Mouse (Mus musculus): ENCODE measurements around the gene Krt80.
"Not testable (repeated sequence)": the region's sequence is repeated elsewhere in the genome, so short reads cannot be mapped to it uniquely, and the experiment has no call there.

Gene Krt80

DNA sequence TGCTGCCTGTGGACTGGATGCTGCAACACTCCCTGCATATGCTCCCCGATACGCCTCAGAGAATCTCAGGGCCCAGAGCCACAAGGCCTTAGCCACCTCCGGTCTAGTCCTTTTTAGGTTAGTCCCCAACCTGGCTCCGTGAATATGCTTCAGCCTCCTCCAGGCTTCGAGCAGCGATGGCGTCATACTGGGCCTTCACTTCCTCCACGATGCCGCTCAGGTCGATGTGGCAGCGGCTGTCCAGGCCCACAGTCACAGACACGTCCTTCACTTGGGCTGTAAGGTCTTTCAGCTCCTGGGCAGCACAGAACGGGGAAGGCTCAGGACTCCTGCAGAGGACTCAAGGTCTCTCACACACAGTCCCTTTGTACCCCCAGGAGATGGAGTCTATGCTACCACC, 17.9 kb downstream of the Krt80 start:
- DNase-seq (ENCODE audit: low read depth, low spot score): no peak

DNA sequence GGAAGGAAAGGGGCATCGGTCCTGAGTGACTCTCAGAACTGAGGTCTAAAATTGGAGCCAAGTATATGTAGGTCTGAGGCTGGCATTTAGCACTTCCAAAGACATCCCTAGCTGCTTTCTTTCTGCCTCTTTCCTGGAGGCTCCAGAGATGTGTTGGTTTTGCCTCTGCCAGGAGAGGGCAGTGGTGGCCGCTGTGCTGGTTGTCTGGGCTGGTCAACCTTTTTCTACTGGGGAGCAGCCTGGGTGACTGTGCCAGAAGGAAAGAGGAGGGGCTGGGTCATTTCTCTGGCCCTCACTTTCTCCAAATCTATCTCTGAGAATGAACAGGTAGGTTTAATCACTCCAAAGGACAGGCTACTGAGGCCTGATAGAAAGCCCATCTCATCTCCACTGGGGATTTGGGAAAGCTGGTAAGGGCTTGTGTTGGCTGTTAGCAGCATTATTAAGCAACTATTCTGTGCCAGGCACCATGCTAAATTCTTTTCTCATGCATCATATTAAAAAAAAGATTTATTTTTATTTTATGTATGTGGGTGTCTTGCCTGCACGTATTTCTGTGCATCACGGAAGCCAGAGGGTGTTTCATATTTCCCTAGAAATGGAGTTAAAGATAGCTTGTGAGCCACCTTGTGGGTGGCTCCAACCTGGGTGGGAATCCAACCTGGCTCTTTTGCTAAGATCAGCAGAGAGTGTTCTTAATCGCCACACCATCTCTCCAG, 28.0 kb downstream of the Krt80 start:
- DNase-seq (ENCODE audit: low read depth, low spot score): no peak

GRCm38 (mm10) chr15:101339537-101339936, 30.4 kb downstream of the Krt80 start:
- peak; percentile 85 for DNase-seq (ENCODE audit: low read depth, low spot score)

DNA sequence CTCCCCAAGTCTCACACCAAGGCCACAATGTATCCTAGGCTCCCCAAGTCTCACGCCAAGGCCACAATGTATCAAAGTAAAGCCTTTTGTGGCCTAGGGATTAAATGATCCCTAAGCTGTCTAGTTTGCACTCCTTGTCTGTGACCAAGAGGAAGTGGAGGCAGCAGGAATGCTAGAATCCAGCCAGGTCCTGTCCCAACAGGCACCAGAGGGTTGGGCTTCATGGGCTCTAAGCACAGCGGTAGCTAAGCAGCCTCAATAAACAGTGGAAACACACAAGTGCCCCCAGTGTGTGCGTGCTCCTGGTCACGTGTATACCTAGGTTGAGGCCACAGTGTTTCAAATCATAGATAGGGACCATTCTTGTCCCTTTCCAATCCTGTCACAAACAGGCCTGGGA, 31.6 kb downstream of the Krt80 start:
- DNase-seq (ENCODE audit: low read depth, low spot score): no peak

DNA sequence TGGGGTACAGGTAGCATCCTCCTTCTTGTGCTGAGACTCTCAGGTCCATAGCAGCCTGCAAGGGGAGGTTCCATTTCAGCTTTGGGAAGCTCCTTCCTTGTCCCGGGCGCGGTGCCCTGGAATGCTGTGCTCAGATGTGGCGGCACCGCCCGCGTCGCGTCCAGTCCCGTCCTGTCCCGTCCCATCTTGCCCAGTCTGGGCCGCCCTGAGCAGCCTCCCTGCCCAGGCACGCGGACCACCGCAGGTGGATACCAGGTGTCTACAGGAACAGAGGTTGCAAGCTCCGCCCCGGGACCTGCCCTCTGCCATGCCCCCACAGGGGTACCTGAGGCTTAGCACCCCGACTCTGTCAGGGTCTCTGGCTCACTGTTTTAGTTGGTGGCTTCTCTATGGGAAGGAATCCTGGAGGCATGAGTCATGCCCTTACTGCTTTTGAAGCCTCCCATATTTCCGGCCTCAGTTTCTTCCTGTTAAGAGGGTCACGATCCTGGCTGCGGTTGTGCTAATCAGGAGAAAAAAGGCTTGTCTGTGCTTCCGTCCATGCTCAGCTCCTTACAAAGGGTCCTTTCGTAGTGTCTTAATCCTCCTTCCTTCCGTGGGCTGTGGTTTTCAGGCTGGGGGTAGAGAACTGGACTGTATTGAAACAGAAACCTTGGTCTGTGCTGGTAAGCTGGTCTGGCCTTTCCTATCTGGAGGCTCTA, 33.3 kb downstream of the Krt80 start:
- DNase-seq (ENCODE audit: low read depth, low spot score): no peak

- no peak for DNase-seq (ENCODE audit: low read depth, low spot score)
Observed at GRCm38 (mm10) chr15:101333648-101334047, 36.3 kb downstream of the Krt80 start.

GRCm38 (mm10) chr15:101333165-101333564, 36.8 kb downstream of the Krt80 start:
- no peak for DNase-seq (ENCODE audit: low read depth, low spot score)

GRCm38 (mm10) chr15:101332370-101332769, 37.6 kb downstream of the Krt80 start:
- DNase-seq (ENCODE audit: low read depth, low spot score): no peak

GRCm38 (mm10) chr15:101331090-101331489, 38.9 kb downstream of the Krt80 start:
- no peak for DNase-seq (ENCODE audit: low read depth, low spot score)

DNA sequence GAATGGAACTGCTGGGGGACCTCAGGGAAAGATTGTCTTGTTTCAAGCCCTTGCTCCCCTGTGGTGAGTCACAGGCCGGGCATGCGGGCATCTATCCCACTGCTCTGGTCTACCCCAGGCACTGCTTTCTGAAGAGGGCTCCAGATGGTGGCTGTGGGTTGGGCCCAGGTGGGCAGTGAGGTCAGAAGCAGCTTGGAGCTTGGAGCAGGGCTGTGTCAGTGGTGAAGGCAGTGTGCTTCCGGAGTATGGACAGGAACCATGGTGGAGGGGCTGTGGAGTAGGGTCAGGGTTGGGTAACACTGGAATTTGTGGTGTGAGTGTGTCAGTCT, 40.4 kb downstream of the Krt80 start:
- no peak for DNase-seq (ENCODE audit: low read depth, low spot score)

DNA sequence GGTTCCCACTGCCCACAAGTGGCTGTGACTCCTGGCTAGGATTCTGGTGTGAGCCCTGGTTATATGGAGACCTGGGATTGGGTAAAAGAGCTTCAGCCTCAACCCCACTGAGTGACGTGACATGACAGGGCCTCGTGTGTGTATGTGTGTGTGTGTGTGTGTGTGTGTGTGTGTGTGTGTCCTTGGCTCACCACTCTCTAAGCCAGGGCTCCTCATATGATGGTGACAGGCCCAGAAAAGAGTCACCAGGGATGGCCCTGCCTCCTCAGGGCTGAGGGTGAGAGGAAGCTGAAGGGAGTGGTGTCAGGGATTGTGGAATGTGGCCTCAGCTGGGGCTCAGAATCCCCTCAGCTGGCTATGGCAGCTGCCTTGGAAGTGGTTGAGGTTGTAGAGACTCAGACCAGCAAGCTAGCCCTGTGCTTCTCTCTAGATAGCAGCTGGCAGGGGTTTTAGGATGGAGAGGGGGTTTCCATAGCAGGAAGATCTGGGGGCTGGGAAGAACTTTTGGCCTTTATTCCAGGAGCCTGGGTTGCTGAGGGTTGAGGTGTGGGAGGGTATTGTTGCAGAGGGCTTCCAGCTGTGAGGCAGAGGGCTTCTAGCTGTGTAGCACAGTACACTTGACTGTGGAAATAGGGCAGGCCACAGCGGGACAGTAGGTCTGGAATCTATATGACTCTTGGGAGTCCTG, 40.9 kb downstream of the Krt80 start:
- peak; percentile 70 for DNase-seq (ENCODE audit: low read depth, low spot score)

DNA sequence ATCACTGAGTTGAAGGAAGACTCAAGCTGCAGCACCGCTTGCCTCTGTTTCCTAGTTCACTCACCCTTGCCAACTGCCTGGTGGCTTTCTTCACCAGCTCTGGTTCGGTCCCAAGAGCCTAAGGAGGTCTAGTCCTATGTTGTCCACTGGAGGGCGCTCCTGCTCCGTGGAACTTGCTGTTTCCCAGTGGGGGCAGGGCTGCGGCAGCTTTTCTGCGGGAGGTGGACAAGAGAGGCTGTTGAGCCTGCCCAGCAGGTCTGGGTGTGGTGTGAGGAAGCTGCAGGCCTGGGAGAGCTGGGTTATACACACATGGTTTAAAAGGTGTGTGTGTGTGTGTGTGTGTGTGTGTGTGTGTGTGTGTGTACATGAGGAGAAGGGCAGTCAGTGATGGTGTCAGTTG, 42.7 kb downstream of the Krt80 start:
- DNase-seq (ENCODE audit: low read depth, low spot score): peak; percentile 88

- peak; percentile 97 for DNase-seq (ENCODE audit: low read depth, low spot score)
Observed at GRCm38 (mm10) chr15:101325991-101326534, 43.9 kb downstream of the Krt80 start.

GRCm38 (mm10) chr15:101324409-101324808, 45.6 kb downstream of the Krt80 start:
- DNase-seq (ENCODE audit: low read depth, low spot score): not testable (repeated sequence)

DNA sequence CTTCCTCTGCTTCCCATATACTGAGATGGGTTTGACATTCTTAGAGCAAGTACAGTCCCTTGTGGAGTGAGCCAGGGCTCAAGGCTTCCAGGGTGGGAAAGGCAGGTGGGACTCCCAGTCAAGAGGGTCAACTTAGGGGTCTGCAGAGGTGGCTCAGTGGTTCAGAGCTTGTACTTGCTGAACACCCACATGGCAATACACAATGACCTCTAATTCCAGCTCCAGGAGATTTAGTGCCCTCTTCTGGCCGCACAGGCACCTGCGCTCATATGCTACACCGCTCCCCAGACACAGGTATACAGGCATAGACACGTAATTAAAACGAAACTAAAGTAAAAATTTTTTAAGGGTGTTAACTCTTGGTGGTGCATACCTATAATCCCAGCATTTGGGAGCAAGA, 46.5 kb downstream of the Krt80 start:
- peak; percentile 51 for DNase-seq (ENCODE audit: low read depth, low spot score)

DNA sequence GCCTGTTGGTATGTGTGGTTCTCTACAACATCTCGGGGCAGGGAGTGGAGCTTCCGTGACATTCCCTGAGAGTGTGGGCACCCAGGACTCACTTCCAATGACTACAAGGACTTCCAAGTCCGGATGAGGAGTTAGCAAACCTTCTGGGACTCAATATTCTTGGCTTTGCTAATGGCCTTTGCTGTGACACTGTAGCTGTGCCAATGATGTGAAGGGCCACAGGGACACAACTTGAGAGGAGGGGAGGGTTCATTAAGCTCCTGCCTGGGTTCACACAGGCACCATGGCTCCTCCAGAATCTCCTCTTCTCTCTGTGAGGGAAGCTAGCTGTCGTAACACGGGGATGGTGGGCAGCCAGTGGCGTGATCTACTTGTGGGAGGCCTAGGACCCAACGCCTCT, 47.3 kb downstream of the Krt80 start:
- no peak for DNase-seq (ENCODE audit: low read depth, low spot score)

DNA sequence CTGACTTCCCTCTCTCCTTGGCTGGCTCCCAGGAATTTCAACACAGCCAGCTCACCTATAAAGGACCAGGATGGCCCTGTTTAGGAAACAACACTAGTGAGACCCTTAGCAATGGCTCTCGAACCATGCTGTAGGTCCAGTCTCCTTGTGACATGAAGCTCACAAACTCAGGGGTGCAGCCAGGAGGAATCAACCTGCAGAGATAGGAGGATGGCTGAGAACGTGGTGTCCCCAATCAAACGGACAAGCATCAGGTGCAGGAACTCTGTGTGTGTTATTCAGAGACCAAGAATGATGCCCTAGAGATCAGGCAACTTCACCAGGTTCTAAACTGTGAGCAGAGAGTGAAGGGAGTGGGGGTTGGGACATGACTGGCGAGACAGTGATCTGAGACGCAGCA, 47.9 kb downstream of the Krt80 start:
- DNase-seq (ENCODE audit: low read depth, low spot score): no peak

DNA sequence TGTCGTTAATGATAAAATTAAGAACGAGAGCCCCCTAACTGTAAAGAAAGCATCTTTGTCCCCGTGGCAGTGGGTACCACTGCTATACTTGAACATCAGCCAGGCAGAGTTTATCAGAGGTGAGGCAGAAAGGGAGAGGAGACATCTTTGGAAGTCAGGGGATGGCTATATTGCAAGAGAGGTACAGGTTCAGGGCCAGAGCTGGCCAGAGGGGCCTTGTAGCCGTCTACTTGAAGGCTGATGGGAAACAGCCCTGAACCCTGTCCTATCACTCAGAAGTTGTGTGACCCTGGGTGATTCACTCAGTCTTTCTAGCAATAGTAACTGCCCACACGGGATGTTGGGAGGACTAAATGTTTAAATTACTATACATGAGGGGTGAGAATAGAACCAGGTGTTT, 48.8 kb downstream of the Krt80 start:
- no peak for DNase-seq (ENCODE audit: low read depth, low spot score)

GRCm38 (mm10) chr15:101320618-101321041, 49.3 kb downstream of the Krt80 start:
- no peak for DNase-seq (ENCODE audit: low read depth, low spot score)

DNA sequence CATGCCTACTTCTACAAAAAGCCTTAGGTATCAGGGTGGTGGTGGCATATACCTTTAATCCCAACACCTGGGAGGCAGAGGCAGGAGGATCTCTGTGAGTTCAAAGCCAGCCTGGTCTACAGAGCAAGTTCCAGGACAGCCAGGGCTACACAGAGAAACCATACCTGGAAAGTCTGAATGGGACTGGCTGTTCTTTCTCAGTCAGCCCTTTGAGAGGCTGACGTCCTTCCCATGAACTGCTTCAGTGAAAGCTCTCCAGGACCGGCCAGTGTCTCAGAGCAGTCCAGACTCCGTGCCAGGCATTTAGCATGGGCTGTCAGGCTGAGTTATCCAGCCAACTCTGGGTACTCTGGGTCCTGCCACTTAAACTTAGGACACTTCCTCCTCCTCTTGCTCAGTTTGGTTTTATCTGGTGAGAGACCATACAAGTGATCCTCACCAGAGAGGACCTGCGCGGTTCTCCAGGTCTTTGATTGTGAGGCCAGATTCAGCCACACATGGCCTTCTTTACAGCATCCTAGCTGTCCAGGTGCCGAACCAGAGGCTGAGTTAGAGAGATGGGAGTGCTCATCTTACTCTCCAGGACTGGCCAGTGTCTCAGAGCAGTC, 49.8 kb downstream of the Krt80 start:
- no peak for DNase-seq (ENCODE audit: low read depth, low spot score)

GRCm38 (mm10) chr15:101318889-101319765, 50.8 kb downstream of the Krt80 start:
- DNase-seq (ENCODE audit: low read depth, low spot score): no peak
